Mouse (Mus musculus) bone marrow macrophage, adult 2 months (primary cell): ENCODE results near the gene Galns.

ENCODE experiments used
- CTCF ChIP-seq: IDR thresholded peaks from 2 replicates; pipeline ENCODE4 v1.5.1; 2012; ENCODE audit warnings: low read depth, mild to moderate bottlenecking, low read length, moderate library complexity
- POLR2A ChIP-seq: IDR thresholded peaks from 2 replicates; pipeline ENCODE4 v1.6.1; 2012; ENCODE audit warnings: mild to moderate bottlenecking, low read depth, low read length, borderline replicate concordance

DNA sequence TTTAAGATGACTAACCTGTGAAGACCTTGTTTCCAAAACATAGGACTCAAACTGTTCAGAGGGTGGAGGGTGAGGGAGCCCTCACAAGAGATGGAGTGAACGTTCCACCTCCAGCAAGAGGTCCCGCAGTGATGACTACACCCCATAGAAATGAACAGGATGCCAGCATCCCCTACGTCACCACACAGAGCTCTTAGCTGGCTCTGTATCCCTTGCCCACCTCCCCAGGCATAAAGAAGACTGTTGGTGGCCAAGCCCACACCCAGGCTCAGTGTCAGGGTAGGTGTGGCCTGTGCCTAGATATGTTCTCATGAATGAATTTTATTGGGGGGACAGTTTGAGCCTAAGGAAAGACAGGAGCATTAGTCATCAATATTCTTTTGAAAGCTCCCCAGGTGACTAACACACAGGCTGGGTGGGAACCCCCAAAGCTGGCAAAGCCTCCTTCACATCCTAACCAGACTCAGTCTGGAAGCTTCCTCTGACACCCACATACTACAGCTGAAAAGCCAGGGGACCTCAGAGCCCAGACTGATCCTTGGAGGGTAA is 62.3 kb downstream of the Galns start:
- TF ChIP-seq CTCF (no peak), POLR2A (no peak)
